Mouse (Mus musculus): ENCODE data around the gene Rspo4.
A peak's percentile ranks its signal among the peaks of the same experiment; 100 is the strongest.

The Rspo4 gene

DNA sequence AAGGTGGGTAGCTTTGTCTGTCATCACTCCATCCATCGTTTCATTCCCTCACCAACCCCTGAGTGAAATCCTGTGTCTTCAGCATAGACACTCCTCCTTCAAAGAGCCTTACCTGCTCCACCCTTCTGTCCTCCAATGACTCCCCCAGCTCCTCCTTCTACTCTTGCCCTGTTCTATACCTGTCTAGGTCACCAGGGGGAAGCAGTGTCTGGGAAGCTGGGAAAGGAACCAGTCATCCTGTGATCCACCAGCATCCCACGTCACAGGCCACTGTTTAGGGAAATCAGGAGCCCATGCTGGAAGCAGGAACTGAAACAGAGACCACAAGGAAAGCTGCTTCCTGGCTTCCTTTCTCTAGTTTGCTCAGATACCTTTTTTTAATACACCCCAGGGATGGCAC lies 37.0 kb downstream of the Rspo4 start:
- Histone ChIP-seq H3K36me3 (ENCODE audit: insufficient read depth, low read length) (no peaks in the 10 kb centered on the region), H3K4me3 (replicated peaks; ENCODE audit: low read length) (peak overlapping the region; percentile 52), H3K9me3 (ENCODE audit: low read length) (no peaks in the 10 kb centered on the region), H3K27me3 (ENCODE audit: insufficient read depth, low read length) (peaks cover 12% of the 10 kb centered on the region; the same call in 1 of the 2 replicates), H3K4me1 (replicated peaks; ENCODE audit: low read depth, low read length) (peaks cover 10% of the 10 kb centered on the region; the same call in 1 of the 2 replicates)
- TF ChIP-seq POU5F1 (IDR thresholded peaks at IDR 0.05; ENCODE audit: borderline replicate concordance, low read length) (no peak), CTCF (conservative IDR thresholded peaks at IDR 0.05; ENCODE audit: low read length) (peak; percentile 47), NANOG (IDR thresholded peaks at IDR 0.05; ENCODE audit: borderline replicate concordance, low read length) (no peak)

DNA sequence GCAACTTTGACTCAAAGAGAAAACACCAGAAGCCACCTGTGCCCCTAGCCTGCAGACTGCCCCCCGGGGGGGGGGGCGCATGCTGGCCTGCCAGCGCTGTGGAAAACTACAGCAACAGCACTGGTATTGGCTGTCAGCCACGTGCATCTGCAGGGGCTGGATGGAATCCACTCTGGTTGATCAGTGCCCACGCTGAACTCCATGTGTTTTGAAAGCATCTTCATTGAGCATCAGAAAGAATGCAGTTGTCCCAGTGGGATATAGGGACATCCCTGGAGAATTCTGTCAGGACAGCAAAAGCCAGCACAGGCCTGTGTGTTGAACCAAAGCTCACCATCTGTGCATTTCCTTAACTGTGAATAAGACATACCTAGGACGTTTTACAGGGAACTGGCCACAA lies 48.3 kb downstream of the Rspo4 start:
- TF ChIP-seq POU5F1 (IDR thresholded peaks at IDR 0.05; ENCODE audit: borderline replicate concordance, low read length), result no peak
- TF ChIP-seq NANOG (IDR thresholded peaks at IDR 0.05; ENCODE audit: borderline replicate concordance, low read length), result no peak
- no peak for TF ChIP-seq CTCF (conservative IDR thresholded peaks at IDR 0.05; ENCODE audit: low read length)
- Histone ChIP-seq H3K27me3 (ENCODE audit: insufficient read depth, low read length) (peaks cover 10% of the 10 kb centered on the region), H3K9me3 (ENCODE audit: low read length) (no peaks in the 10 kb centered on the region), H3K4me3 (replicated peaks; ENCODE audit: low read length) (no peak overlapping the region), H3K36me3 (ENCODE audit: insufficient read depth, low read length) (no peaks in the 10 kb centered on the region), H3K4me1 (replicated peaks; ENCODE audit: low read depth, low read length) (no peaks in the 10 kb centered on the region)

DNA sequence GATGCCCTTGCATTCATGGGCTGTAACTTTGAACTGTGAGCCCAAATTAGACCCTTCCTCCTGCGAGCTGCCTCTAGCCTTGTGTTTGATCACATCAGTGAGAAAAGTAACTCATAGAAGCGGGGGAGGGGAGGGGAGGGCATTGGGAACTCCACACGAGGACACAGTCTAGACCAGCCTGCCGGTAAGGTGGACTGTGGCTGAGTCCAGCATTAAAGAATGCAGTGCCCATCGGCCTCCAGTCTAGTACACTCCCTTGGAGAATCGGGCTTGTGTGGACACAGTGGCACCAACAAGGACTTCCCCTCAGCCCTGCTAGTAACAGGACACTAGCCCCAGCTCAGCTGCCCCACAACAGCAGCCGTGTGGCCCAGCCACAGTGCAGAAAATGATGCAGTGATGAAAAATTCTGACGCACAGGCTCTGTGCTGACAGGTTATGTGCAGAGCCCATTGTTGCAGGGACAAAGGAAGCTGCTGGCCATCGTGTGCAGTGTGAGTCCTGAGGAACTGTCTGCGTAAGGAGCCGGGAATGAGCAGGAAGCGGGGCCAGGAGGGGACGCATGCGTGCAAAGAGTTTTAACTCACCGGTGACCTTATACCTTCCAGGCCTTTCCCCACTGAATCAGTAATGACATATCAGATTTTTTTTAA lies 50.5 kb downstream of the Rspo4 start:
- peaks cover 13% of the 10 kb centered on the region for H3K27me3 ChIP-seq (ENCODE audit: insufficient read depth, low read length)
- H3K4me3 ChIP-seq (replicated peaks; ENCODE audit: low read length), result no peak overlapping the region
- no peaks in the 10 kb centered on the region for H3K36me3 ChIP-seq (ENCODE audit: insufficient read depth, low read length)
- H3K4me1 ChIP-seq (replicated peaks; ENCODE audit: low read depth, low read length), result no peaks in the 10 kb centered on the region
- H3K9me3 ChIP-seq (ENCODE audit: low read length), result no peaks in the 10 kb centered on the region
- no peak for TF ChIP-seq POU5F1 (IDR thresholded peaks at IDR 0.05; ENCODE audit: borderline replicate concordance, low read length)
- TF ChIP-seq NANOG (IDR thresholded peaks at IDR 0.05; ENCODE audit: borderline replicate concordance, low read length), result no peak
- TF ChIP-seq CTCF (conservative IDR thresholded peaks at IDR 0.05; ENCODE audit: low read length), result no peak

DNA sequence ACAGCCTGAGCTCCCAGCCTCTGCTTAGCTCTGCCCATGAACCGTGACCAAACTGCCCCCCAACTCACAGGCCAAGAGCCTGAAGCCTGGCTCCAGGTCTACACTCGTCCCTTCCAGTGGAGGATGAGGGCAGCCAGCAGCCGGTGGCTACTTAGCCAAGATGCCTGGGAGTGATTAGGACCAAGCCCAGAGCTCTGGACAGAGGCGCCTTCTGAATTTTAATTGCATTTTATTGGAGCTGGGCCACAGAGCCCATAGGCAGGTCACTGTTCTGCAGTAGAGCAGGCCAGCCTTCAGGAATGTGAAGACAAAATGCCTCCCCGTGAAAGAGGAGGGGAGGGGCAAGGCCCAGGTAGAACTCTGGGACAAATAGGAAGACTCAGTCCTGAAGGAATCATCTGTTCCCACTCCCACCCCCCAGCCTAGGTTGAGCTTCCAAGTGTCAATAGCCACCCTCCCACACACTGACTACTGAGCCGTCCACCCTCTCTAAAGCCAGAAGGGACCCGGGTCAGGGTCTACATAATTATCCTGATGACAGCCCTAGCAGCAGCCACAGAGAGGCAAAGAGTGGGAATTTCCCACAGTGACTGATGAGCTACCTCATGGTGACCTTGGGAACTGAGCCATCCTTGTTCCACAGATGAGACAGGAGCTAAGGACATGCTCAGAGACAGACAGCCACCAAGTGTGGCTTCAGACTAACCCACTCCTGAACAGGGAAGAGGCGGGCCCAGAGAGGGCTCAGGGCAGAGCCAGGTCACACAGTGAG lies 51.7 kb downstream of the Rspo4 start:
- Histone ChIP-seq H3K9me3 (ENCODE audit: low read length) (no peaks in the 10 kb centered on the region), H3K36me3 (ENCODE audit: insufficient read depth, low read length) (no peaks in the 10 kb centered on the region), H3K27me3 (ENCODE audit: insufficient read depth, low read length) (peaks cover 20% of the 10 kb centered on the region), H3K4me1 (replicated peaks; ENCODE audit: low read depth, low read length) (no peaks in the 10 kb centered on the region), H3K4me3 (replicated peaks; ENCODE audit: low read length) (no peak overlapping the region)
- no peak for TF ChIP-seq NANOG (IDR thresholded peaks at IDR 0.05; ENCODE audit: borderline replicate concordance, low read length)
- TF ChIP-seq CTCF (conservative IDR thresholded peaks at IDR 0.05; ENCODE audit: low read length), result no peak
- no peak for TF ChIP-seq POU5F1 (IDR thresholded peaks at IDR 0.05; ENCODE audit: borderline replicate concordance, low read length)

DNA sequence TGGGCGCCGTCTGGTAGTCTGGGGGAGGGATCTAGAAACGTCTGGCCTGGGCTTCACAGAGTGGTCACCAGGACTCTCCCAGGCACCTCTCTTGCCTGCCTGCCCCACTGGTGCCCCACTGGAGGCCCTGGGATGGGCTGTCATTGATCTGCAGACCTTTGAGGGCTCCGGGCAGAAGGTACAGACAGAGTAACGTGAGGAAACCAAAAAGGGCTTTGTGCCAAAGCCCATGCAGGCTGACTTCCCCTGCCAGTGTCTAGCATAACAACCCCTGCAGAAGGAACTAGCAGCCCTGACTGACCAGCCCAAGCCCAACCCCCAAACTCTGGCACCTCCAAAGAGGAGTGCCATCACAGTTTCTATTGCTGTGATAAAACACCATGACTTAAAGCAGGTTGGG lies 53.2 kb downstream of the Rspo4 start:
- peaks cover 22% of the 10 kb centered on the region for H3K27me3 ChIP-seq (ENCODE audit: insufficient read depth, low read length)
- no peak overlapping the region for H3K4me3 ChIP-seq (replicated peaks; ENCODE audit: low read length)
- no peaks in the 10 kb centered on the region for H3K36me3 ChIP-seq (ENCODE audit: insufficient read depth, low read length)
- TF ChIP-seq CTCF (conservative IDR thresholded peaks at IDR 0.05; ENCODE audit: low read length), result no peak
- no peak for TF ChIP-seq NANOG (IDR thresholded peaks at IDR 0.05; ENCODE audit: borderline replicate concordance, low read length)
- no peaks in the 10 kb centered on the region for H3K9me3 ChIP-seq (ENCODE audit: low read length)
- H3K4me1 ChIP-seq (replicated peaks; ENCODE audit: low read depth, low read length), result no peaks in the 10 kb centered on the region

DNA sequence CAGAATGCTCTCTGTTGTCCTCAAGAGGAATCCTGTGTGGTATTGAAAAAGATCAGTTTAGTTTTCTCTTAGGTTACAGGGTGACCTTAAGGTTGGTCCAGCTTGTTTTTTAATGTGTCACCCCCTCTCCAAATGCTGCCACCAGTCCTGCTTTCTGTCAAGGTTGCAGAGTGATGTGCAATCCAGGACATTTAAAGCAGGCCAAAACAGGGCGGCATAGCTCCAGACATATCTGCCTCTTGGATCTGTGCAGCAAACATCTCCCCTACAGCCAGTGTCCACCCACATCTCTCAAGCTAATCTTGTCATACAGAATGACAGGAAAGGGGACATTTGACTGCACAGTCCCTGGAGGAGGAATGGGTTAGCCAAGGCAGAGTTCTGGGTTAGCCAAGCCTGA lies 55.4 kb downstream of the Rspo4 start:
- Histone ChIP-seq H3K4me3 (replicated peaks; ENCODE audit: low read length) (no peak overlapping the region), H3K4me1 (replicated peaks; ENCODE audit: low read depth, low read length) (peaks cover 1% of the 10 kb centered on the region; the same call in 1 of the 2 replicates), H3K36me3 (ENCODE audit: insufficient read depth, low read length) (no peaks in the 10 kb centered on the region), H3K27me3 (ENCODE audit: insufficient read depth, low read length) (peaks cover 17% of the 10 kb centered on the region), H3K9me3 (ENCODE audit: low read length) (no peaks in the 10 kb centered on the region)
- no peak for TF ChIP-seq CTCF (conservative IDR thresholded peaks at IDR 0.05; ENCODE audit: low read length)
- TF ChIP-seq POU5F1 (IDR thresholded peaks at IDR 0.05; ENCODE audit: borderline replicate concordance, low read length), result no peak
- TF ChIP-seq NANOG (IDR thresholded peaks at IDR 0.05; ENCODE audit: borderline replicate concordance, low read length), result no peak

DNA sequence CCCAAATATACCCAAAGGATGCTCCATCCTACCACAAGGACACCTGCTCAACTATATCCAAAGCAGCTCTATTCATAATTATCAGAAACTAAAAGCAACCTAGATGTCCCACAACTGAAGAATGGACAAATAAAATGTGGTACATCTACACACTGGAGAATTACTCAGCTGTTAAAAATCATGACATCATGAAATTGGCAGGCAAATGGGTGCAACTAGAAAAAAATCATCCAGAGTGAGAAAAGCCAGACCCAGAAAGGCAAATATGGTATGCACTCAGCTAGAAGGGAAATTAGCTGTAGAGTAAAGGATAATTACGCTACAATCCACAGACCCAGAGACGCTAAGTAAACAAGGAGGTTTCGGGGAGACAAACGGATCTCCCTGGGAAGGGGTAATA lies 58.1 kb downstream of the Rspo4 start:
- Histone ChIP-seq H3K4me3 (replicated peaks; ENCODE audit: low read length) (no peak overlapping the region), H3K36me3 (ENCODE audit: insufficient read depth, low read length) (no peaks in the 10 kb centered on the region), H3K4me1 (replicated peaks; ENCODE audit: low read depth, low read length) (peaks cover 12% of the 10 kb centered on the region), H3K9me3 (ENCODE audit: low read length) (no peaks in the 10 kb centered on the region), H3K27me3 (ENCODE audit: insufficient read depth, low read length) (peaks cover 12% of the 10 kb centered on the region)
- TF ChIP-seq CTCF (conservative IDR thresholded peaks at IDR 0.05; ENCODE audit: low read length), result no peak
- TF ChIP-seq NANOG (IDR thresholded peaks at IDR 0.05; ENCODE audit: borderline replicate concordance, low read length), result no peak
- no peak for TF ChIP-seq POU5F1 (IDR thresholded peaks at IDR 0.05; ENCODE audit: borderline replicate concordance, low read length)

DNA sequence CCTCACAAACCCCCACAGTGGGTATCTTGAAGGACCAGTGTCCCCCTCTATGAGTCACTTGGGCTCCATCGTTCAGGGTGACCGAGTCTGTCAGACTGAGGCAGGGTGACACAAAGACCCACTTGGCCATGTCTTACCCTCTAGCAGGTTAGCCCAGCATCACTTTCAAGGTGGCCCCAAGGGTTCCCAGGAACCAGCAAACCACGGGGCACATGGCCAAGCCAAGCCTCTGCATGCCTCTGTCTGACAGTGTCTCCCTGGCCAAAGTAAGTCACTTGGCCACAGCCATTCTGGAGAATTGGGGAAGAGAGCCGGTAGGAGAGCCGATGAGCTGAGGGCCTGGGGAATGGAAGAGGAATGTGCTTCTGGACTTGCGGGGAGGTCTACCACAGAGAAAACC lies 60.5 kb downstream of the Rspo4 start:
- Histone ChIP-seq H3K27me3 (ENCODE audit: insufficient read depth, low read length) (peaks cover 9% of the 10 kb centered on the region), H3K4me1 (replicated peaks; ENCODE audit: low read depth, low read length) (peaks cover 12% of the 10 kb centered on the region), H3K4me3 (replicated peaks; ENCODE audit: low read length) (no peak overlapping the region), H3K36me3 (ENCODE audit: insufficient read depth, low read length) (no peaks in the 10 kb centered on the region), H3K9me3 (ENCODE audit: low read length) (no peaks in the 10 kb centered on the region)
- TF ChIP-seq CTCF (conservative IDR thresholded peaks at IDR 0.05; ENCODE audit: low read length), result no peak
- no peak for TF ChIP-seq NANOG (IDR thresholded peaks at IDR 0.05; ENCODE audit: borderline replicate concordance, low read length)
- TF ChIP-seq POU5F1 (IDR thresholded peaks at IDR 0.05; ENCODE audit: borderline replicate concordance, low read length), result no peak
